Mouse (Mus musculus): ENCODE measurements around the gene Tspyl1. TPM values are rescaled to one million over a fixed set of nuclear protein-coding genes. Genes with fewer than 3 reads are reported as not detected.
"Not testable (repeated sequence)": the region's sequence is repeated elsewhere in the genome, so short reads cannot be mapped to it uniquely, and the experiment has no call there.

The Tspyl1 gene
- 137 and 142 TPM in 2 replicates for polyA plus RNA-seq (2015; fragmentation: Nextera tagmentation; extraction: Ambion mirVana)

- WGBS: under 1% methylated on average over 38 of the region's 38 CpGs
- Histone ChIP-seq H3K36me3 (peaks cover 3% of the 10 kb centered on the region; the same call in 1 of the 2 replicates), H3K4me1 (replicated peaks) (peaks cover 26% of the 10 kb centered on the region), H3K27ac (peak within 1 kb of the TSS; percentile 90), H3K4me2 (replicated peaks) (peak within 1 kb of the TSS; percentile 93), H3K9ac (replicated peaks) (peak within 1 kb of the TSS; percentile 93), H3K27me3 (no peaks in the 10 kb centered on the region), H3K4me3 (replicated peaks) (peak within 1 kb of the TSS; percentile 96), H3K9me3 (no peaks in the 10 kb centered on the region)
- peak; percentile 98 for ATAC-seq
These were observed at the start of gene Tspyl1 for GRCm38 (mm10) chr10:34281962-34282388. Gene Tspyl1, plus strand, starts transcription at chr10:34282190.

DNA sequence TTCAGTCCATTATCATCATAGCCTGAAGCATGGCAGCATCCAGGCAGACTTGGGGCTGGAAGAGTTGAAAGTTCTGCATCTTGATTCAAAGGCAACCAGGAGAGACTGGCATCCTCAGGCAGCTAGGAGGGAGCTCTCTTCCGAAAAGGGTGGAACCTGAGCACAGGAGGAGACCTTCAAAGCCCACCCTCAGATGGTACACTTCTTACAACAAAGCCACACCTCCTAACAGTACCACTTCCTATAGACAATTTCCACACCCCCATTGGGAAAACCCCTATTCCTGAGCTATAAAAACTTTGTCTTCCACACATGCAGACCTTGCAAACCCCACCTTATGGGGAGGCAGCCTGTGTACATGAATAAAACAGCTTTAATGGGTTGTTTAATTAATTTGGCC is 48.6 kb upstream of the Tspyl1 start:
- Histone ChIP-seq H3K4me3 (replicated peaks) (no peak overlapping the region), H3K27ac (no peak overlapping the region), H3K27me3 (no peaks in the 10 kb centered on the region), H3K9ac (replicated peaks) (no peak overlapping the region), H3K36me3 (no peaks in the 10 kb centered on the region), H3K9me3 (no peaks in the 10 kb centered on the region), H3K4me1 (replicated peaks) (no peaks in the 10 kb centered on the region), H3K4me2 (replicated peaks) (no peak overlapping the region)
- ATAC-seq: no peak
- 85% methylated on average over 1 of the region's 1 CpGs for WGBS

DNA sequence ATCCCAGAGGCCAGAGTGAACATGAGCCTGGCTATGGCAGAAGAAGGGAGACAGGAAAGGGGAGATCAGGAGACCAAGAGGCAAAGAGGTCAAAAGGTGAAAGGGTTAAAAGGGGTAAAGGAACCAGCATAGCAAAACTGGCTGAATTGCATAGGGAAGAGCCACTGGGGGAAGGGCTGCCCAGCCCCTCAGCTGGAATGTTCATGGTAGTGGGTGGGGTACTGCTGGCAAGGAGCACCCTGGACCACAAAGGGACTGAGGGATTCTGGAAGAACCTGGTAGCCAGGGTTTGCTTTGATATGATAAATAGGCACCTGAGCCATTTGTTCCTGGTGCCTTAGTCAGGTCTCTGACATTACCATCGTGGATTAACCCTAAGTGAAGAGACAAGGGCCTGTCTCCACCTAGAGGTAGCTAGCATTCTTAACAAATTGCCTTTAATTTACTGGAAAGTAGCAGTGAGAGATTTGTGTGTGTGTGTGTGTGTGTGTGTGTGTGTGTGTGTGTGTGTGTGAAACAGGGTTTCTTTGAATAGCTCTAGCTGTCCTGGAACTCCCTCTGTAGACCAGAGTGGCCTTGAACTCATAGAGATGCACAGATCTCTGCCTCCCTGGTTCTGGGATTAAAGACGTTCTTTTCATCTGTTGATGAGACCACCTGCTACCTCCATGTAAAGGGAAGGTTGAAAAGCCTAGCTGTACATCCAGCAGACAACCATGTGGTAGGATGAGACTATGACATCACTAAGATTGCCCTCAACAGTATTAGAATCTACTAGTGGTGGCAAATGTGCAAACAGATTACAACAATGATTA is 47.9 kb upstream of the Tspyl1 start:
- 25% methylated on average over 2 of the region's 2 CpGs for WGBS
- no peaks in the 10 kb centered on the region for H3K36me3 ChIP-seq
- H3K4me1 ChIP-seq (replicated peaks): no peaks in the 10 kb centered on the region
- ATAC-seq: no peak
- no peak overlapping the region for H3K4me3 ChIP-seq (replicated peaks)
- no peak overlapping the region for H3K9ac ChIP-seq (replicated peaks)
- H3K27me3 ChIP-seq: no peaks in the 10 kb centered on the region
- H3K9me3 ChIP-seq: no peaks in the 10 kb centered on the region
- H3K4me2 ChIP-seq (replicated peaks): no peak overlapping the region
- H3K27ac ChIP-seq: no peak overlapping the region

DNA sequence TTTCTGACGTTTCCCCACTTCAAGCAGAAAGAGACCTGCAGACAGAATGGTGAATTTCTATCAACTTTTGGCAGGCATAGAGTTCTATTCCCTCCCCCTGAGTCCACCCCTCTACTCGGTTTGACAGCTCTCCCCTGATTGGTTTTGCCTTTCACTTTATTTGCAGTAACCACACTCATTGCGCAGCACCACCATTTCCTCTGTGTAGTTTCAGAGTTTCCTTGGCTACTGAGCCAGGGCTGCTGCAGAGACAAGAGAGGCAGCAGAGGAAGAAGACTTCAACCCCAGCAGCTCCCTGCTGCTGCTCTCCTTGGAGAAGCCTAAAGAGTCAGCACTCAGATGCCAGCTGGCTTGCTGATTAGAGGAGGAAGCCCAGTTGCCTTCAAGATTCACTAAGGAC is 46.6 kb upstream of the Tspyl1 start:
- Histone ChIP-seq H3K27ac (no peak overlapping the region), H3K36me3 (no peaks in the 10 kb centered on the region), H3K27me3 (no peaks in the 10 kb centered on the region), H3K4me1 (replicated peaks) (no peaks in the 10 kb centered on the region), H3K4me2 (replicated peaks) (no peak overlapping the region), H3K9ac (replicated peaks) (no peak overlapping the region), H3K4me3 (replicated peaks) (no peak overlapping the region), H3K9me3 (no peaks in the 10 kb centered on the region)
- 35% methylated on average over 3 of the region's 3 CpGs for WGBS
- ATAC-seq: no peak

DNA sequence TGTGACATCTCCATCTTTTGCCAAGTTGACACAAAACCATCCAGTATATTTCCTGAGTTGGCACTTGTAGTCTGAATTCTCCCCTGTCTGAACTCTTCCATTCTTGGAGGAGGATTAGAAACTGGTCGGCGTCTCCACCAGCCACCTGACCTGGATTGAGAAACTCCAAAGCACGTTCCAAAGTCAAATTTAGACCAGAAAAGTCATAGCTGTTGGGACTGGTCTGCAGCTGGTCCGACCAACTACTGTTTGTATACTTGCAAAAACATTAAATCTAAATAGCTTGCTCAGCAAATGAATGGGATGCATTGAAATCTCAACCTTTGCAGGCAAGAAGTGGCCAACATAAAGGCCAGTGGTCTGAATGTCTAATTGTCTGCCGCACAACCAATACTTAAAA is 45.4 kb upstream of the Tspyl1 start:
- H3K4me2 ChIP-seq (replicated peaks): no peak overlapping the region
- H3K9ac ChIP-seq (replicated peaks): no peak overlapping the region
- no peak overlapping the region for H3K27ac ChIP-seq
- no peaks in the 10 kb centered on the region for H3K9me3 ChIP-seq
- no peaks in the 10 kb centered on the region for H3K36me3 ChIP-seq
- no peaks in the 10 kb centered on the region for H3K4me1 ChIP-seq (replicated peaks)
- H3K27me3 ChIP-seq: no peaks in the 10 kb centered on the region
- 85% methylated on average over 5 of the region's 5 CpGs for WGBS
- no peak for ATAC-seq
- H3K4me3 ChIP-seq (replicated peaks): no peak overlapping the region

- Histone ChIP-seq H3K36me3 (no peaks in the 10 kb centered on the region), H3K4me1 (replicated peaks) (no peaks in the 10 kb centered on the region), H3K4me3 (replicated peaks) (no peak overlapping the region), H3K9me3 (no peaks in the 10 kb centered on the region), H3K9ac (replicated peaks) (no peak overlapping the region), H3K27me3 (no peaks in the 10 kb centered on the region), H3K27ac (no peak overlapping the region), H3K4me2 (replicated peaks) (no peak overlapping the region)
- no peak for ATAC-seq
- 81% methylated on average over 4 of the region's 4 CpGs for WGBS
These were observed 43.5 kb upstream of the Tspyl1 start for GRCm38 (mm10) chr10:34238536-34238935.

DNA sequence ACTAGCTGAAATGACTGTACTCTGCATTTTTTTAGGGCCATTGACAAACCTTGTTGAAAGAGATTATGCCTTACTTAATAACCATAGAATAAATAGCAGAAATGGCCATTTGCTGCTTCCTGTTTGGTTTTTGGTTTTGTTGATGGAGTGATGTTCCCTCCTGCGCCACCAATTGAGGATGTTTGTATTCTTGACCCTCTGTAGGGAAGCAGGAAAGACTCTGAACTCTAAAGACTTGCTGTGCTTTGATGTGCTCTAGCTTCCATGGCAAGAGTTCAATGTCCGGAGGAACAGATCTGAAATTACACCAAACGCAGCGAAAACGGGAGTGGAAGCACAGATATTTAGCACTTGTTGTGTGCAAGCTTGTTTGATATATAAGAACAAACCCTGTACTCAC is 37.2 kb upstream of the Tspyl1 start:
- no peak overlapping the region for H3K4me2 ChIP-seq (replicated peaks)
- H3K4me3 ChIP-seq (replicated peaks): no peak overlapping the region
- H3K27me3 ChIP-seq: no peaks in the 10 kb centered on the region
- 0 out of 2 replicates have a peak, but pooled peaks cover 3% of the 10 kb centered on the region for H3K4me1 ChIP-seq (replicated peaks)
- H3K9me3 ChIP-seq: no peaks in the 10 kb centered on the region
- 85% methylated on average over 5 of the region's 5 CpGs for WGBS
- no peaks in the 10 kb centered on the region for H3K36me3 ChIP-seq
- no peak overlapping the region for H3K9ac ChIP-seq (replicated peaks)
- no peak overlapping the region for H3K27ac ChIP-seq
- ATAC-seq: no peak

GRCm38 (mm10) chr10:34246106-34246505 is 35.9 kb upstream of the Tspyl1 start:
- no peaks in the 10 kb centered on the region for H3K9me3 ChIP-seq
- H3K27ac ChIP-seq: no peak overlapping the region
- H3K9ac ChIP-seq (replicated peaks): no peak overlapping the region
- H3K36me3 ChIP-seq: no peaks in the 10 kb centered on the region
- ATAC-seq: no peak
- H3K27me3 ChIP-seq: no peaks in the 10 kb centered on the region
- 87% methylated on average over 2 of the region's 2 CpGs for WGBS
- H3K4me3 ChIP-seq (replicated peaks): no peak overlapping the region
- H3K4me1 ChIP-seq (replicated peaks): 0 out of 2 replicates have a peak, but pooled peaks cover 3% of the 10 kb centered on the region
- H3K4me2 ChIP-seq (replicated peaks): no peak overlapping the region

- no peak for ATAC-seq
- Histone ChIP-seq H3K4me2 (replicated peaks) (no peak overlapping the region), H3K36me3 (no peaks in the 10 kb centered on the region), H3K9me3 (no peaks in the 10 kb centered on the region), H3K4me3 (replicated peaks) (no peak overlapping the region), H3K9ac (replicated peaks) (no peak overlapping the region), H3K27ac (no peak overlapping the region), H3K27me3 (no peaks in the 10 kb centered on the region), H3K4me1 (replicated peaks) (0 out of 2 replicates have a peak, but pooled peaks cover 3% of the 10 kb centered on the region)
- WGBS: 38% methylated on average over 3 of the region's 3 CpGs
These were observed 34.2 kb upstream of the Tspyl1 start for GRCm38 (mm10) chr10:34247757-34248156.

DNA sequence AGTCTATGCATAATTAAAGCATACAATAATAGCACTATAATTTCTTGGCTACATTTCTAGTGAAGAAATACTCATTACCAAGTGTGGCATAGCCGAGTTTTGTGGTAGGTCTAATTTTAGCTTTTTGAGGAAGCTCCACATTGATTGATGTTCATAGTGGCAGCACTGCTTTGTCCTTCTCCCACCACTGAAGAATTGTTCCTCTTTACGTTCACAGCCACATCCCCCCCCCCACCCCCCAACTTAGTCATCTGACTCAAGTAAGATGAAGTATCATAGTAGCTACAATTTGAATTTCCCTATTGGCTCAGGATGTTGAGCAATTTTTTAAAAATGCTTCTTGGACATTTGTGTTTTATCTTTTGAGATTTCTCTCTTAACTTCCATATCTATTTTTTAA is 32.4 kb upstream of the Tspyl1 start:
- 64% methylated on average over 2 of the region's 2 CpGs for WGBS
- H3K4me2 ChIP-seq (replicated peaks): no peak overlapping the region

DNA sequence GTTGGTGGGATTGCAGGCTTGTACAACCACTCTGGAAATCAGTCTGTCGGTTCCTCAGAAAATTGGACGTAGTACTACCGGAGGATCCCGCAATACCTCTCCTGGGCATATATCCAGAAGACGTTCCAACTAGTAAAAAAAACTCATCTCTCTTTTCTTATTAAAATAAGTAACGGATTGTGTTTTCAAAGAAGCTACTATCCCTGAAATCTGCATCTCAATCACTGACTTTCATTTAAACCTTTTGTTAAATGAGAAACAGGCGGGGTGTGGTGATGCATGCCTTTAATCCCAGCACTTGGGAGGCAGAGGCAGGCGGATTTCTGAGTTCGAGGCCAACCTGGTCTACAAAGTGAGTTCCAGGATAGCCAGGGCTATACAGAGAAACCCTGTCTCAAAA is 29.2 kb upstream of the Tspyl1 start:
- 91% methylated on average over 9 of the region's 9 CpGs for WGBS
- ATAC-seq: not testable (repeated sequence)

More for the DNA sequence above, 32.4 kb upstream of the Tspyl1 start:
- 0 out of 2 replicates have a peak, but pooled peaks cover 3% of the 10 kb centered on the region for H3K4me1 ChIP-seq (replicated peaks)
- H3K36me3 ChIP-seq: no peaks in the 10 kb centered on the region
- H3K9me3 ChIP-seq: no peaks in the 10 kb centered on the region
- H3K27ac ChIP-seq: no peak overlapping the region
- H3K4me3 ChIP-seq (replicated peaks): no peak overlapping the region
- no peak overlapping the region for H3K9ac ChIP-seq (replicated peaks)
- no peak for ATAC-seq
- no peaks in the 10 kb centered on the region for H3K27me3 ChIP-seq

GRCm38 (mm10) chr10:34265106-34265505 is 16.9 kb upstream of the Tspyl1 start:
- H3K9ac ChIP-seq (replicated peaks): no peak overlapping the region
- ATAC-seq: no peak
- 90% methylated on average over 4 of the region's 4 CpGs for WGBS
- no peaks in the 10 kb centered on the region for H3K27me3 ChIP-seq
- no peak overlapping the region for H3K27ac ChIP-seq
- H3K4me1 ChIP-seq (replicated peaks): no peaks in the 10 kb centered on the region
- no peak overlapping the region for H3K4me3 ChIP-seq (replicated peaks)
- H3K4me2 ChIP-seq (replicated peaks): no peak overlapping the region
- no peaks in the 10 kb centered on the region for H3K9me3 ChIP-seq
- H3K36me3 ChIP-seq: no peaks in the 10 kb centered on the region

More for the DNA sequence above, 29.2 kb upstream of the Tspyl1 start:
- not testable (repeated sequence) for H3K27me3 ChIP-seq; H3K9me3 ChIP-seq; H3K4me1 ChIP-seq (replicated peaks); H3K4me3 ChIP-seq (replicated peaks); H3K27ac ChIP-seq; H3K4me2 ChIP-seq (replicated peaks); H3K9ac ChIP-seq (replicated peaks); H3K36me3 ChIP-seq
